Mouse (Mus musculus) midbrain, embryonic 11.5 days (tissue): ENCODE data around the gene Aldh1a3. TPM values are rescaled to one million over a fixed set of nuclear protein-coding genes. Genes with fewer than 3 reads are reported as not detected.

Experiments
- ATAC-seq: fragments of 200-750 bp; cut with Nextera tagmentation; 2 replicates; pipeline ENCODE4 v1.8.0; 2017; ENCODE audit warnings: moderate TSS enrichment, moderate library complexity; ENCODE audit not compliant: low FRiP score
- DNase-seq: peaks from one replicate; pipeline ENCODE4 v3.0.0; 2015; ENCODE audit warnings: low spot score; ENCODE audit errors: missing footprints
- H3K27ac ChIP-seq: fragments of 300-500 bp; sonication (generic); 2 replicates; pipeline ENCODE4 v1.5.1; 2014; ENCODE audit warnings: low read depth, low read length
- H3K27me3 ChIP-seq: fragments of 300-500 bp; sonication (generic); 2 replicates; pipeline ENCODE4 v1.6.1; 2014; ENCODE audit warnings: mild to moderate bottlenecking, low read length, moderate library complexity, mixed read lengths; ENCODE audit not compliant: control insufficient read depth, insufficient read depth
- H3K36me3 ChIP-seq: fragments of 300-500 bp; sonication (generic); 2 replicates; pipeline ENCODE4 v1.6.1; 2014; ENCODE audit warnings: mild to moderate bottlenecking, low read length, moderate library complexity, mixed read lengths; ENCODE audit not compliant: control insufficient read depth, insufficient read depth
- H3K4me1 ChIP-seq: fragments of 300-500 bp; sonication (generic); 2 replicates; pipeline ENCODE4 v1.6.1; 2014; ENCODE audit warnings: low read length; ENCODE audit not compliant: control insufficient read depth, insufficient read depth
- H3K4me2 ChIP-seq: fragments of 300-500 bp; sonication (generic); 2 replicates; pipeline ENCODE4 v1.6.1; 2014; ENCODE audit warnings: mild to moderate bottlenecking, moderate library complexity
- H3K4me3 ChIP-seq: fragments of 300-500 bp; sonication (generic); 2 replicates; pipeline ENCODE4 v1.5.1; 2014; ENCODE audit warnings: low read depth, low read length
- H3K9ac ChIP-seq: fragments of 300-500 bp; sonication (generic); 2 replicates; pipeline ENCODE4 v1.6.1; 2014; ENCODE audit warnings: low read length
- H3K9me3 ChIP-seq: fragments of 300-500 bp; sonication (generic); 2 replicates; pipeline ENCODE4 v1.6.1; 2016; ENCODE audit warnings: low read length; ENCODE audit not compliant: control insufficient read depth
- WGBS: fragments of 180-500 bp; shearing (Covaris S2); extraction: QIAGEN DNeasy Blood & Tissue Kit; methylation state at CpG from one replicate; pipeline ENCODE4 v1.1.7; 2014; 5-methylcytosine and 5-hydroxymethylcytosine counted together
- polyA plus RNA-seq: library from polyadenylated mRNA; unstranded; fragments of >200 nt; fragmentation: Nextera tagmentation; extraction: Ambion mirVana; gene quantifications from 2 replicates; pipeline ENCODE4 v1.2.1, GENCODE M21; 2014

Gene Aldh1a3
- polyA plus RNA-seq, 1 experiment from 2014 or later: 0.41 TPM

DNA sequence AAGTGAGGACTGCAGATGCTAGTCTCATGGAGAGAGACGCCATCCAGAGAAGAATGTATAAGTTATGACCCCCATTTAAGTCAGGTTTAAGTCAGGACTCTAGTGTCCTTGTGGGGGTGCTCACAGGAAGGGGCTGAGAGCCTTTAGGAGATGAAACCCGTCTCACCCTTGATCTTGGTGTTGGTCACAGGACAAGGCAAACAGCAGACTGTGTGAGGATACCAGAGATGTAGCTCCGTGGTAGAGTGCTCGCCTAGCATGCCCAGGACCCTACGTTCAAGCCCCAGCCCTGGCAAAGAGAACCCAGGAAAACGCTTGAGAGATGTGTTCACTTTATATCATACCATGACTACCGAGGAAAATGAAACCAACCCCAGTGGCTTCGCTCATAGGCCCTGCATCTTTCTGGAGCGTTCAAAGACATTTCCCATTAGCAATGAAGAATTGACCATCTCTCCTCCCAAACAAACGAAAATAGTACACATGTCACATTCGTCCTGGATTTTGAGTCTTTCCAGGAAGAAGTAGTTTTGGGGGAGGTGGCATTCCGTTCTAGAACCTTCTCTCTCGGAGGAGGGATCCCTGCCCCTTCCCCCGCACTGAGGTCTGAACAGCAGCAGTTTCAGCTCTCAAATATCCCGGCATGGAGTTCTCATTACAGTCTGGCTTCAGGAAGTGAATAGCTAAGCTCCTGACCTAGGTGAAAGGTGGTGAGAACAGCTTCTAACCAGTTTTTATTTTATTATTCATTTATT lies 21.6 kb upstream of the Aldh1a3 start:
- Histone ChIP-seq H3K9me3 (no peaks in the 10 kb centered on the region), H3K36me3 (no peaks in the 10 kb centered on the region), H3K4me1 (peaks cover 6% of the 10 kb centered on the region), H3K4me3 (no peak overlapping the region), H3K4me2 (no peak overlapping the region), H3K9ac (no peak overlapping the region), H3K27ac (no peak overlapping the region), H3K27me3 (no peaks in the 10 kb centered on the region)
- 81% methylated on average over 15 of the region's 15 CpGs for WGBS
- ATAC-seq (no peak), DNase-seq (peak; percentile 82)

DNA sequence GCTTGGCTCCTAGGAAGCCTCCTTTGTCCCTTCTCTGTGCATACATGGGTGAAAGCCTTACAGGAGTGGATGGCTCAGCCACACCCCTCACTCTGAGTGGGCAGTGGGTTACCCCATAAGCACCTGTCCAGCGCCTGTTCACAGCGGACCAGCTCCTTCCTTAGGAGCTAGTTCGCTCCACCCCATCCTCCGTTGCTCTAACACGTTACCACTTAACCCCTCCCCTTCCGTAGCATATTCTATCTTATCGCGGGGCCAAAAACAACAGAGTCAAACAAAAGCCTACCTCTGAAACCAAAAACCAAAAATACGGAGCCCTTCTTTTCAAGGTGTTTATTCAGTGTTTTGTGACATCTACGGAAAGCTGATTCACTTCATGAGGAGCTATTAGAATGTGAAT lies 21.0 kb upstream of the Aldh1a3 start:
- WGBS: 43% methylated on average over 10 of the region's 10 CpGs
- Histone ChIP-seq H3K4me3 (no peak overlapping the region), H3K27me3 (no peaks in the 10 kb centered on the region), H3K36me3 (no peaks in the 10 kb centered on the region), H3K9me3 (no peaks in the 10 kb centered on the region), H3K4me2 (no peak overlapping the region), H3K27ac (no peak overlapping the region), H3K9ac (no peak overlapping the region), H3K4me1 (peaks cover 6% of the 10 kb centered on the region)
- DNase-seq (no peak), ATAC-seq (peak; percentile 36; the same call in 1 of the 2 replicates)

DNA sequence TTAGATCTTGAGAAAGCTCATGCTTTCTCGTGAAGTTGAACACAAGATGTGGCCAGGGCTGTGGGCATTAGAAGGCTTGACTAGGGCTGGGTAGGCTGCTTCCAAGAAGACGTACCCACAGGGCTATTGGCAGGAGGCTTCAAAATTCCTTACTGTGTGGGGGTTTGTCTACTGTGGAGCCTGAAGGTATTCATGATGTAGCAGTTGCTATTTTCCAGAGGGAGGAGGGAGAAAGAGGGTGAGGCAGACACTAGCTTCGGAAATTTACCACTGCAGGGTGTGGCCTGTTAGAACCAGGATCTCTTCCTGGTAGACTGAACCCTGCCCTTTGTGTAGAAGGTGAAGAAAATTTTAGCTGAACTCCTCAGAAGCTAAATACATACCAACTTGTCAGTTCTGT lies 19.5 kb upstream of the Aldh1a3 start:
- no peaks in the 10 kb centered on the region for H3K36me3 ChIP-seq
- peaks cover 6% of the 10 kb centered on the region for H3K4me1 ChIP-seq
- H3K27me3 ChIP-seq: no peaks in the 10 kb centered on the region
- ATAC-seq (no peak), DNase-seq (no peak)
- H3K4me3 ChIP-seq: no peak overlapping the region
- H3K9me3 ChIP-seq: no peaks in the 10 kb centered on the region
- no peak overlapping the region for H3K4me2 ChIP-seq
- 83% methylated on average over 3 of the region's 3 CpGs for WGBS
- no peak overlapping the region for H3K27ac ChIP-seq
- no peak overlapping the region for H3K9ac ChIP-seq

DNA sequence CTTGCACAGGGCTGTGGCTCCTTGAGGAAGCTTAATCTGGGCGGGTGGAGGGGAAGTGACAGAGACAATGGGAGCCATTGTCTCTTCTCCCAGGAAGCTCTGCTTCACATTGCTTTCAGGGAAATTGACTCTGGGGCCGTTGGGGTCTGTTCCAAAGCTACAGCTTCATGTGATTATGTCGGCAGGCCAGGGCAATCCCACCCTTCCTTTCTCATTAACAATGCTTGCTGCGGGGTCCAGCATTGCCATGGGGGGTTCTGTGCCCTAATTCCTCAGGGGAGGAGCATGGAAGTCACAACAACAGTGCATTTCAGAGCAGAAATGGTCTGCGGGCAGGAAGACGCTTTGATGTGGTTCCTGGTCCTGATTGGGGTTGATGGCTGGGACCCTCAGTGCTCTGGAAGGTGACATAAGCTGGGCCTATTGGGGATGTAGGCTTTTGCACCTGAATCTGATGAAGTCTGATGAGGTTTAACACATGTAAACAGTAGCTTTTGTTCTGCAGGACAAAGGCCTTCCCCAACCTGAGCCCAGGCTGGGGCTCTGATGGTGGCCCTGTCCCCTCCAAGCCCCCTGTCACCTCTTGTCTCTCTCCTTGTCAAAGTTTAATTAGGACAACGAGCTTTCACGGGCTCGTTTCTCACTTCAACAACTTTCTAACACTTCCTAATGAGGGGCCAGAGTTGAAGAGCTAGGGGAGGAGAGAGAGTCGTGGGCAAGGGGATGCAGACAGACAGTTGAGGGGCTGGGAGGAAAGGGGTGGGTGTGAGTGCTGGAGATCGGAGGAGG lies 18.0 kb upstream of the Aldh1a3 start:
- Histone ChIP-seq H3K4me3 (no peak overlapping the region), H3K4me2 (no peak overlapping the region), H3K9ac (peak overlapping the region; percentile 22; the same call in 1 of the 2 replicates), H3K27me3 (no peaks in the 10 kb centered on the region), H3K27ac (no peak overlapping the region), H3K36me3 (no peaks in the 10 kb centered on the region), H3K4me1 (peaks cover 6% of the 10 kb centered on the region; the same call in 1 of the 2 replicates), H3K9me3 (no peaks in the 10 kb centered on the region)
- WGBS: 31% methylated on average over 11 of the region's 11 CpGs
- DNase-seq (no peak), ATAC-seq (no peak)

DNA sequence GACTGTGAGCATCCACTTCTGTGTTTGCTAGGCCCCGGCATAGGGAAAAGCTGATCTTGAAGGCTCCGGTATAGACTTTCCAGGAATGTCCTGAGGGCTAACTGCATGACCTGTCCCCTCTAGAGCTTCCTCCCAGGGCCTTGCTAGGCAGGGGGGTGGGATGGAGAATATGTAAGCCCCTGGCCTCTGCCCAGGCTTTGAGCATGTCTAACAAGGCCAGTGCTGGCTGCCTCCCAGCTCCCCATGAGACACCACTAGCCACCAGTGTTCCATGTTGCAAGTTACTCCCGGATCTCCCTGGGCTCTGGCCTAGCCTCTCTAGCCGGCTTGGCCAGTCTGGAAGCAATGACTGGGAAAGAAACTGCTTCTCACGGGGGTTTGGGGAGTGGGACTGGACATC lies 17.4 kb upstream of the Aldh1a3 start:
- no peak overlapping the region for H3K27ac ChIP-seq
- ATAC-seq: no peak
- H3K4me2 ChIP-seq: no peak overlapping the region
- no peaks in the 10 kb centered on the region for H3K9me3 ChIP-seq
- 71% methylated on average over 5 of the region's 5 CpGs for WGBS
- peaks cover 6% of the 10 kb centered on the region; the same call in 1 of the 2 replicates for H3K4me1 ChIP-seq
- H3K36me3 ChIP-seq: no peaks in the 10 kb centered on the region
- H3K4me3 ChIP-seq: no peak overlapping the region
- H3K27me3 ChIP-seq: no peaks in the 10 kb centered on the region
- no peak for DNase-seq
- peak overlapping the region; percentile 22; the same call in 1 of the 2 replicates for H3K9ac ChIP-seq

DNA sequence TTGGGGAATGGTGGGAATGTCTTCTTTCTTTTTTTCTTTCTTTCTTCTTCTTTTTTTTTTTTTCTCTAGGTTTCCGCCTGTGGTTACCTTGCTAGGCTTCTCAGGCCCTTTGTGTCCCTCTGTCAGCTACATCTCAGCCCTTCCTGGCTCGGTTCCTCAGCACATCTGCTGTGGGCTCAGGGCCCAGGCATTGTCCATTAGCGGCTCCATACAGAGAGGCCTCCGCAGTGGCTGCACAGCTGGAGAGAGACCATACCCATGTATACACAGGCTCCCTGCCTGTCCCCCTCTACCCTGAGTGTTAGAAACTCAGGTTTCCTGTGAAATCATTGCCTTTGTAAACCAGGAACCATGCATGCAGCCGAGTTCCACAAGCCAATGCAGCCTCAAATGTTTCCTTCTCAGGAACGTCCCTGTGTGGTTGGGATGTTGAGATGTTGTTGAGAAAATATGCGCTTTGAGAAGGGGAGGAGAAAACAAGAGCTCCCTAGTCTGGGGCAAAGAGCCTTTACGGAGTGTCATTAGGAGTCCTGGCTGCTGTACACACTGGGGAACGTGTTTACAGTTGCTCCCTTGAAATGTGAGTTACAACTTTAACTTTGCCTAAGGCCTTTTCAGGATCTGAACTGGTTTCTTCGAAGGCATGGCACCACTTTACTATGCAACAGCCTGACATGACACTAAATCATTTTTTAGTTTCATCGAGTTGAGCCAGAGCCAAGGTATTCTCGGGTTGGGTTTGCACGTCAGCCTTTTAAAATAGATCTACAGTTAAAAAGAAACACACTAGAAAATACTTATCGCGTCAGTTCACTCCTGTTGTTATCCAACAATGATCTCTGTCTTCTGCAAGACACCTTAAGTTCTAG lies 15.4 kb upstream of the Aldh1a3 start:
- Histone ChIP-seq H3K4me2 (no peak overlapping the region), H3K9ac (no peak overlapping the region), H3K9me3 (no peaks in the 10 kb centered on the region), H3K4me3 (no peak overlapping the region), H3K27ac (no peak overlapping the region), H3K4me1 (peaks cover 6% of the 10 kb centered on the region; the same call in 1 of the 2 replicates), H3K27me3 (no peaks in the 10 kb centered on the region), H3K36me3 (no peaks in the 10 kb centered on the region)
- DNase-seq (no peak), ATAC-seq (no peak)
- WGBS: 71% methylated on average over 15 of the region's 15 CpGs

DNA sequence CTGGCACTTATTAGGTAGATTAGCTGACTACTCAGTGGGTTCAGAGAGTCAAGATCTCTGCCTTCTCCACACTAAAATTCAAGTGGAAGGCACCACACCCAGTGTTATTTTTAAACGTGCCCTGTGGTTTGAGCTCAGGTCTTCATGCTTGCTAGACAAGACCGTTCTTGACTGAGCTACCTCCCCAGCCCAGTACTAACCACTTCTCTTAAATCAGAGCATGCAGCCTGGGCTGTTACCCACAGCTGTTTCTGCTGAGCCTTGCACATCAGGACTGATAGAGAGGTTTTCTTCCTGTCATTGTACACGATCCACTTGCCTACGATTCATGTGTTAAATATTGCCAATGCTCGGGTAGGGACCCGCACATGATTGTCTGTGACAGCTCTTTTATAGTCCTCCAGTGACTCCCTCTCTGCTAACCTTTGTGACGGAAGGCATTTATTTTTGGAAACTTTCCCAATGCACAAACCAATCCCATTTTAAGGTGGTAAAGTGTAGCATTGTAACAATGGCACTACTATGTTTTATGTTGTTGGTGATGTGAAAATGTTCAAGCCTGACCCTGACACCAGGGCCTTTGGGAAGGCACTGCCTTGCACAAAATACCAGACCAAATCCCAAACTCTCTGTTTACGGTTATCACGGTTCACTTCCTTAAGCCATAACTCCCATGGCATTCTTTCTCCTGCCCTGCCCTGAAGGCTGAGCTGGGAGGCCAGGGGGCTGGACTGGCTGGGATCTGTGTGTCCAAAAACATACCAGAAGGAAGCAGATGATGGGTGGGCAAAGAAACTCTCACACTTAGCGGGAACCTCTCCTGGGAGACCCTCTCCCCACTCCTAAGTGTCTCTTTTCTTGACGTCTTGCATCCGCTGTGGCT lies 11.7 kb upstream of the Aldh1a3 start:
- H3K9me3 ChIP-seq: no peaks in the 10 kb centered on the region
- no peak overlapping the region for H3K27ac ChIP-seq
- H3K4me2 ChIP-seq: no peak overlapping the region
- H3K4me3 ChIP-seq: no peak overlapping the region
- no peaks in the 10 kb centered on the region for H3K4me1 ChIP-seq
- H3K36me3 ChIP-seq: no peaks in the 10 kb centered on the region
- DNase-seq (no peak), ATAC-seq (no peak)
- WGBS: 76% methylated on average over 12 of the region's 12 CpGs
- no peaks in the 10 kb centered on the region for H3K27me3 ChIP-seq
- no peak overlapping the region for H3K9ac ChIP-seq

DNA sequence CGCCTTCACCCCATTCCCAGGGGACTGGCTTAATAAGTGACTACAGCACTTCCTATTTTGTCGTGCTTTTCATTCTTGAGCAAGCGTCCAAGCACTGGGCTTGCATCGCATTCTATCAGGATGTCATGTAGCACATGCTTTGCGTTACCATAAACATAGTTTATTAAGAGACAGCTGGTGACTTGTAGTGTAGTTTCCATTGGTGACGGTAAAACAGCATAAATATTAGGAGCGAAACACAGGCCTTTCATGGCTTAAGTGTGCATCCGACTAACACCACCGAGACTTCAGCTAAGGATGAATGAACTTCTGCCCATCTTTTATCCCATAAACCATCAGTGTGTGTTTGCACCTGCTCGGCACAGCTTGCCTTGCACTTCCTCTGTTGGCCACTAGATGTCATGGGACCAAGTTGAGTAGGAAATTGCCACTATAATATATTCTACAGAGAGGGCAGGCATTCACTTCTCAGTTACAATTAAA lies 7.2 kb upstream of the Aldh1a3 start:
- H3K4me3 ChIP-seq: no peak overlapping the region
- H3K9ac ChIP-seq: no peak overlapping the region
- peaks cover 2% of the 10 kb centered on the region; the same call in 1 of the 2 replicates for H3K27me3 ChIP-seq
- WGBS: 52% methylated on average over 10 of the region's 10 CpGs
- DNase-seq (peak; percentile 92), ATAC-seq (peak; percentile 40; the same call in 1 of the 2 replicates)
- no peak overlapping the region for H3K27ac ChIP-seq
- H3K4me1 ChIP-seq: no peaks in the 10 kb centered on the region
- H3K9me3 ChIP-seq: no peaks in the 10 kb centered on the region
- no peaks in the 10 kb centered on the region for H3K36me3 ChIP-seq
- H3K4me2 ChIP-seq: no peak overlapping the region
